Mouse (Mus musculus) mouse trophoblast stem cell (cell line): ENCODE results near the gene Parn.

ENCODE experiments used
- in situ Hi-C, 2 experiments: fragments of 300-500 bp; cut with MseI, MboI; formaldehyde crosslinking; loops; 2 replicates in 1 of 2; 3 replicates in 1 of 2; pipeline ENCODE4 v1.15.1; 2025

Parn gene

DNA sequence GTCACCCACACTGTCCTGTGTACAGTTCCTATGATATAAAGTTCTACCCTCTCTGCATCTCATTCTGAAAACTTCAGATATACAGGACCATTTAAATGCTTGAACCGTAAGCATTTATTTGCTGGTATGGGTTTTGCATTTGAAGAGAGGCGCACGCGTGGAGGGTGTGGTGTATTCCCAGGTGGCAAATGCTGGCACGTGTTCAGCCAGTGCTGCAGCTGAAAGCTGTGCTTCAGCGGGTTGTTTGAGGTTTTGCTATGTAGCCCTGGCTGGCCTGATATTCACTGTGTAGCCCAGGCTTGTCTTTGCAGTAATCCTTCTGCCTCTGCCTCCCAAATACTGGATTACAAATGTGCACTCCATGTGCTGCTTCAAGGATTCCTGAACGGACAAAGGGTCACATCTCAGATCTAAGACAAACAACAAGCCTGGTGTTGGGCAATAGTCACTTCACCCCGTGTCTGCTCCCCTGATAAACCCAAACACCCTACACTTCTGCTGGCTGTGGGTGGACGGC is 111.0 kb downstream of the Parn start:
- in situ Hi-C loops = no loop called here

DNA sequence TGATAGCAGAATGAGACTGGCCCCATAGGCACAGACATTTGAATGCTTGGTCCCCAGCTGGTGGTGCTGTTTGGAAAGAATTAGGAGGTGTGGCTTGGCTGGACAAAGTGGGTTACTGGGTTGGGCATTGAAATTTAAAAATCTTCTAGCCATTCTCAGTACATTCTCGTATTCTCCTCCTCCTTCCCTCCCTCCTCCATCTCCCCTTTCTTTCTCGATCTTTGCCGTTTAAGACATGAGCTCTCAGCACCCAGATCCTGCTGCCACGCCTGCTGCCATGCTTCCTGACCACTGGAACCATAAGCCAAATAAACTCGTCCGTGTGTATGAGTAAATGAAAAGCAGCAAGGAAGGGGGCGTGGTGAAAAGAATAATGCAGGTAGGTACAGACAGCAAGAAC is 111.5 kb downstream of the Parn start:
- in situ Hi-C loops = no loop called here

DNA sequence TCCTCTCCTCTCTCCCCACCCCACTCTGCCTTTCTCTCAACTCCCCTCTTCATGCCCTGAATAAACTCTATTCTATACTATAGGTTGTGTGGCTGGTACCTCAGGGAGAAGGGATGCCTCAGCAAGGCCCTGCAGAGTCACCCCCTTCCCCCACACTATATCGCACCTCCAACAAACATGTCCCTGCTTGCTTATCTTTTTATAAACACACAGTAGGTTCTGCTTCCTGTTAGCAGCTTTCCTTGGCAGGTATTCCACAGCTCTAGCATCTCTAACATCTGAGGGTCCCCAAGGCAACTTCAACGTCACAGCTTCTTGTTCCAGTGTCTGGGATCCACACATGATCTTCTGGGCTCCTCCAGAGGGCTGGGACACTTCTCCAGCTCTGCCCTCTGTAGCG is 117.3 kb downstream of the Parn start:
- in situ Hi-C loops = no loop called here

DNA sequence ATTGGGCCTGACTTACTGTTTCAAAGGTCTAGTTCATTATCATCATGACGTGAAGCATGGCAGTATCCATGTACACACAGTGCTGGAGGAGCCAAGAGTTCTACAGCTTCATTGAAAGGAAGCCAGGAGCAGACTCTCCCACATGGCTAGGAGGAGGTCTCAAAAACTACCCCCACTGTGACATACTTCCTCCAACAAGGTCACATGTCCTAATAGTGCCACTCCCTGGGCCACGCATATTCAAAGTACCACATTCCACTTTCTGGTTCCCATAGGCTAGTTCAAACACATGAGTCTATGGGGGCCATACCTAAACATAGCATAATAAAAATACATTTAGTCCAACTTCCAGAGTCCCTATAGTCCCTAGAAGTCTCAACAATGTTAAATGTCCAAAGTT is 118.0 kb downstream of the Parn start:
- in situ Hi-C loops = no loop called here

DNA sequence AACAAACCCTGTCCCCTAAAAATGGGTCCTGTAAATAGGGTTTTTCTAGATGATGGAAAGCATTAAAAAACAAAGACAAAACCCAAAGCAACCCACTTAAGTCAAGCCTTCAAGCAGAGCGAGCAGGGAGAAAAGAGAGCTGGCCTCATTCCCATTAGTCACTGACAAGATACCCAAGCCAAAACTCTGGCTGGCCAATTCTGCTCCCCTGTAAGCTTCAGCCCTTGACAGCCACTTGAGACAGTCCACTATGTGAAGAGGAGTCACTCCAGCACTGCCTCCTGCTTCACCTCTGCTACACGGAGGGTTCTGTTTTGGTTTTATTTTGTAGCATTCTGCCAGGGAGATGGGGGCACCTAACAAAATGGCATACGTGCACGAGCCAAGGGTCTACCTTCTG is 126.2 kb downstream of the Parn start:
- in situ Hi-C loops = no loop called here

DNA sequence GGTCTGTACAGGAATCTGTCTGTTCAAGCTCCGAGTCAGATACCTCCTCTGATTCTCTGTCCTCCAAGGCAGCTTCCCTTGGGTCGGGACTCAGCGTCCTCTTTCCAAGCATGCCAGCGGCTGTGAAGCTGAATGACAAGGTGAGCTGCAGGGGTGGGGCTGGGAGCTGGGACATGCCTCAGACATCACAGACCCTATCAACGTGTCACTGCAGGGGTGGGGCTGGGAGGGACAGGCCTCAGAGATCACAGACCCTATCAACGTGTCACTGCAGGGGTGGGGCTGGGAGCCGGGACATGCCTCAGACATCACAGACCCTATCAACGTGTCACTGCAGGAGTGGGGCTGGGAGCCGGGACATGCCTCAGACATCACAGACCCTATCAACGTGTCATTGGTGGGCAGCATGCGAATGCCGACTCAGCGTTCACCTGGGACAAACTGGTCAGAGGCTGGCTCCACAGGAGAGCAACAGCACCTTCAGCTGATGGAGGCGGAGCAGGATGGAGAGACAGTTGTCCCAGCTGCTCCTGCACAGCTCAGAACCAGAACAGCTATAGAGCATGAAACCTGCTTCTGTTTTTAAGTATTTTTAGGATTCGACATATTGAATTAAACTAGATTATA is 126.7 kb downstream of the Parn start:
- in situ Hi-C loops = no loop called here

DNA sequence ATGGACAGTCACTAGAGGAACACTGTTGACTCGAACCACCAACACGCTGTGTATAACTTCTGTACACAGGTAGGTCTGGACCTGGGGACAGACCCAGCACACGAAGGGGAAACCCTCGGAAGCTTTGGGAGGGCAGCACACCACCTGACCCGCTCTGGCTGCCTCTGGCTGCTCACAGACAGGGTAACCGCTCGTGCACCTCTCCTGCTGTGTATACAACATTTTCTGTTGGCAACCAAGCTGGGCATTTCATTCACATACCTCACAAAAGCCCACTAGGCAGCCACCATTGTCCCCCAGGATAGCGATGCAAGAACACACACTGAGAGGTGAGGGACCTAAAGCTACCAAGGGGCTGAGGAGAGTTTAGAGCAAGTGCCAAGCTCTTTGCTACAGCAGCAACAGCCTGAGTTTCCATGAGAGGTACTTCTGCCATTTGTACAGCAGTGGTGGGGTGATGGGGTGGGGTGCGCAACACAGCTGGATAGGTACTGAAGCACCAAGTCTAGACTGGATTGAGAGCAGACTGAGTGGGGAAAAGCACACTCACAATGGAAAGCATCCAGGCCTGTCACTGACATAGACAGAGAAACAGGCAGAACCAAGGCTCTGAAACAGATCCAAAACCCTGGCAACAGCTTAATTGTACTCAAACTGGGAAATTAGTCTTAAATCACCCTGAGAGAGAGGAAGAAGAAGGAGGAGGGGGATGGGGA is 128.9 kb downstream of the Parn start:
- in situ Hi-C loops = no loop called here

DNA sequence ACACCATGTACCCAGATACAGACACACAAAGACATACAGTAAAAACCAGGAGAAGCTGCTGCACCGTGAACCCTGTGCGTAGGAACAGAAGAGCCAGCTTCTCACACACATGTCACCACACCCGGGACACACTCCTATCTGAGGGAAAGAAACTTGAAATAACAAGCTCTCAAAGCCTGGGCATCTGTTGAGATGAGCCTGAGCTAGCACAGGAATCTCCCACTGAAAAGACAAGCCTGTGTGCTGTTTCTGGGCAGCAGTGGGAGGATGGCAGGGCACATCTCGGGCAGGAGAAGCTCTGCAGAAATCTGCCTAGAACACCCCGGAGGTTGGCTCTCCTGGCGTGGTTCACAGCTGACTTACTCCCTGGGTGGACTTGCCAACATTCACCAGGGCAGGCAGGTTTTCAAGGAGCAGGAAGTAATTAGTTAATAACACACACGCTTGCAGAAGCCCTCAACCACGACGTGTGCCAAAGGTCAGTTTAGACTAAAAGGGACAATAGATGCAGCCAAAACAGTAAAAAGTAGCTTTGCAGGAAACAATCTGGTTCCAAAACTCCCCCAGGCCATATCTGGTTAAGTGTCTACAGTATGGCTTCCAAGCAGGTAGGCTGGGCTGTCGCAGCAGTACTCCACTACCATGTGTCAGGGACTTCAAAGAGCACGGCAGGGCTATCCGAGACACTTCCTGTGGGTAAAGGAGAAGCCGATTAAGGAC is 129.6 kb downstream of the Parn start:
- in situ Hi-C loops = no loop called here

DNA sequence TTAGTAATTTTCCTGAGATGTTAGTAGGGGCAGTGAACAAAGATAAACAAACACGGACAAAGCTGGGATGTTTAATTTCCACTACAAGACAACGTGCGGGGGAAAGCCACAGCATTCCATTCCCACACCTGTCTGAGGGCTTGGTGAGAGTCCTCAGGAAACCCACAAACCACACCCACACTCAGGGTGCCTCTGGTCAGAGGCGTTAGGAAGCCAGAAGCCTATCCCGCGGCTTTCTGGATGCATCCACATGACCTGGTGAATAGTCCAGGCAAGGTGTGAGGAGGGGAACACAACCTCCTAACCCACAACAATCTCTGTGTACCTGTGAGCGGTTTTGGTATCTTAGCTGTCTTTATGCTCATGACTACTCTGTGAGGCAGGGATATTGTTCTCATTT is 131.6 kb downstream of the Parn start:
- in situ Hi-C loops = no loop called here

DNA sequence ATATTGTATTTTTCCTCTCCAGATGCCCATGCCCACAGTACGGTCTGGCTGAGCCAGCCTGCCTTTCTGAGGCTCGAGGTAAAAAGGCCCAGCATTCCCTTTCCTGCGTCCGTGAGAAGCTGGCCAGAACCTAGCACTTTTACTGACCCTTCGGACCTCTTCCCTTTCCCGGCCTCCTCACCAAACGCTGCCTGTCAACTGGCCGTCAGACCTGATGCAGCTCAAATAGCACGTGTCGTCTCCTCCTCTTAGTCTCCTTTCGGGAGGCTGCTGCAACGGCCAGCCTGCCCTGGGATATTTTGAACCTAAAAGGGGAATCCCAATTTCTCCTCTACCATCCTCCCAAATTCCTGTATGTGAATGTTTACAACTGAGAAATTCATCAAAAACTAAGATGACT is 132.1 kb downstream of the Parn start:
- in situ Hi-C loops = no loop called here

DNA sequence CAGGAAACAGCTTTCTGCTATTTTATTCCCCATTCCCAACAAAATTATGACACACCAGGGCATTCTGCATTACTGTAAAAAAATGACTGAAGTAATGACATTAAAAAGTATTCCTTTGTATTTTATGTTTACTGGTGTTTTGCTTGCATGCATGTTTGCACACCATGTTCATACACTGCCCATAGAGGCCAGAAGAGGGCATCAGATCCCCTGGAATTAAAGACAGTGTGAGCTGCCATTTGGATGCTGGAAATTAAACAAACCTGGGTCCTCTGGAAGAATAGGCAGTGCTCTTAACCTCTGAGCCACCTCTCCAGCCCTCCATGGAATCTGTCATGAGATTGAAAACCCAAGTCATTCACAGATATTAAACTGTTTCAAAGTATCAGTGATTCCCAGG is 135.1 kb downstream of the Parn start:
- in situ Hi-C loops = no loop called here

DNA sequence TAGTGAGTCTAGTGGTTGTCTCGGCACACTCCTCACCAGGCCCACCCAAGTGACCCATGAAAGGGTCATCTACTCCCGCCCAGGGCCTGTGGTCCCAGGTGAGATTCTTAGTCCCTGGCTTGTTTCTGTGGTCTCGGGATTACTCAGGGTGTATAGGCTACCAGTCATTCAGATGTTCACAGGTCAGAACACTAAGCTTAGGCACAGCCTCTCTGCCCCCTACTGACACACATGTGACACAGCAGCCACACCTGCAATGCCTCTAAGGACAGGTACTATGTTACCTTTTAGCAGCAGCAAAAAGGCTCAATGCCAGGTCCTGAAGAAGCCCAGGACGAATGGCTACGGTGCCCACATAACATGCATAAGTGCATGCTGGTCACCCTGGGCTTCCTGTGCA is 136.7 kb downstream of the Parn start:
- in situ Hi-C loops = no loop called here

DNA sequence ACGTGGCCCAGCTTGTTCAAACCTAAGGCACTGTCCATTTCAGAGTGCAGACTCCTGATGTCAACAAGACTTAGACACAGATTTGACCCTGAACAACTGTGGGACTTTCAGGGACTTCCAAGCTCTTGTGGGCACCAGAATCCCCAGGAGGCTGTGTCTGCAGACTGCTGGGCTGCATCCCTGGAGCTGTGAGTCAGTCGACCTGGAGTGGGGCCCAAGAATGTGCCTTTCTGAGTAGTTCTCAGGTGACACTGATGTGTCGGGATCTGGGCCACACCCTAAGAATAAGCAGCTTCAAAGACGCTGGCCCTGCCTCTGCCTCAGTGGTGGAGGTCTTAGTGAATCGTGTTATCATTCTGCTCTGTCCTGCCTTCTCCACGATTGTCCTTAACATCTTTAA is 146.6 kb downstream of the Parn start:
- in situ Hi-C loops = no loop called here

DNA sequence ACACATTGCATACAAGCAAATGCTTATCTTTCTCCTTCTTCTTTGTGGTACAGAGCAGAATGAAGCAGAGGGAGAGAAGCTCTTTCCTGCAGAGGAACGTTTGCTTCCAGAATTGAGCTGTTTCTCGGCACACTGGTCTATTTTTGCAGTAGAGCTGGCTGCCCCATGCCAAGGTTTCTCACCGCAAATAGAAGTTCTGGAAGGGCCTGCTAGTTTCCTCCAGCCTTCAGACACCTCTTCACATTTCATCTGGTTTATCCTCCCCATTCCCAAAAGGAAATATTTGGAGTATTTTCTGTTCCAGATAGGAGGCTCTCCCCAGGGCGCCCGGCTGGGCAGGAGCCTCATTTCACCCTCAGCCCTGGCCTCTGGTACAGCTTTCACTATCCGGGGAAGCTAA is 147.7 kb downstream of the Parn start:
- in situ Hi-C loops = no loop called here

DNA sequence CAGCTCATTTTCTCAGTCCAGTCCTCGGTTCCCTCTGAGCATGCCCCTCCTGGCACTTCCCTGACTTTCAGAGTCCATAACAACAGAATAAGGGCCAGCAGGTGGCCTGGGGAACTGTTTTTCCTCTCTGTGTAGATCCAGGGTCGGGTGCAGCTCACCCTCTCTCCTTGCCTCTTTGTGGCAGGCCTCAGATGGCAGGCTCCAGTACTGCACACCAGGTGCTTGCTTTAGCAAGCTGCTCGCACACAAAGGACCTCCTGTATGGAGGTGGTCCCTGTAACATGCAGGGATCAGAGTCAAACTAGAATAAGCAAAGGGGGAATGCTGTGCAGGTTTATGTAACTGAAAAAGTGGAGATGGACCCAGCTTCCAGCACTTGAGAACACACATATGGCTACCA is 151.8 kb downstream of the Parn start:
- in situ Hi-C loops = no loop called here

DNA sequence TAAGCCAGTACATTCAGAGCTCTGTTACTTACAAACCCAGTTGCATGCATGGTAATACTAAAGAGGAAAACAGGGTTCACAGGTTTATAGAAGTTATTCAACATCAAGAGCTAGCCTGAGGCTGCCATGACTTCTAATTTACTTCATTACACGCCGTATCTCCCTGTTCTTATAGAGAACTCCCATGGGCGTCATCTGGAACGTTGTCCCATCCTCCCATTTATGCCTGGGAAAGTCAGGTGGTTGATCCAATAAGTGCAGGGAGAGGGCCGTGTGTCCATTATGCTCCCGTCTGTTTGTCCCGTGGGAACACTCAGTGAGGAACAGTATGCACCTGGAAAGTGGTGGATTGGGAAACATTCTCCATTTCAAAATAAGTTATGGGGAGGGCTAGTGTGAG is 152.4 kb downstream of the Parn start:
- in situ Hi-C loops = no loop called here

DNA sequence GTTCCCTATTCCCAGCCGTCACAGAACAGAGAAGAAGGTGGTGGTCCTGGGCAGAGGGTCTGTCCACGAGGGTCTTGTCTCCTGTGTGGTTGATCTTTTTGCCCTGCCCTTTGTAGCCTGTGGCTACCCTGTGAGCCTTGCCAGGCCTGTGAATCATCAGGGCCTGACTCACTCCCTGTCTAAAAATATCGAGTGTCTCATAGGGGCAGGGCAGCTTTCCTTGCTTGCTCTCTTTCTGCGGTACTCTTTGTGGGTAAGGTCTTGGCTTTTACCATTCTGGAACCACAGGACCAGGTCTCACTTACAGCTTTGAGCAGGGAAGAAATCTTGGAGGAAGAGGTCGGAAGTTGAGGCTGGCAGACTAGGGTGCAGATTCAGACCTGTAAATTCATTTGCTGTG is 162.9 kb downstream of the Parn start:
- in situ Hi-C loops = no loop called here

DNA sequence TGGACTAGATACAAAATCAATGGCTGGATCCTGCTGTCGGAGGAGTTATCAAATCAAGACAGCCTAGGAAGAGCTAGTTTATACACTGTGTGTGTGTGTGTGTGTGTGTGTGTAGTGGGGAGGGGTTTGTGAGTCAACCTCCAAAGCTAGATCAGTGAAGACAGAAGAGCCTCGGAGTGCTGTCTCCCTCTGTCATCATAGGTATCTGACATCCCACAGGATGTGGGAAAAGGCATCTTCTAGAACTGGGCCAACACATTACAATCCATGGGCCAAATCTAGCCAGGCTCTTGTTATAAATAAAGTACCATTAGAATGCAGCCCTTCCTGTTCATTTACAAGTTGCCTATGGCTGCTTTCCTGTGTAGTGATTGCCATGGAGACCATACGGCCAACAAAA is 163.5 kb downstream of the Parn start:
- in situ Hi-C loops = no loop called here

DNA sequence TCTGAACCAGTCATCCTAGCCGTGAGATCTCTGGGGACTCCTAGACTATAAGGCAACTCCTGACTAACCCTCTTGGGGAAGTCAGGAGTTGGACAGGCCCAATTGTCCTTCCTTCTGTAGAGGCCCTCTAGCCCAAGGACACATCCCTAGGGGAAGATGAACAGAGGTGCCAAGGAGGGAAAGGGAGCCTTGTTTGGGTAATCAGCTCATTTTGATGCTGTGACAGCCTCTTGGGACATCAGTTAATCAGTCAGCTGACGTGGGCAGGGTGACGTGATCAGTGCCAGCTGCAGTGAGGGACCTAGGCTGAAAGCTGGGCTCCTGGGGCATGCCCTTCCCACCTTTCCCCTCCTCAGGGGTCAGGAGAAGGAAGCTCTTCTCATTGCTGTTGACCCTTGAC is 169.0 kb downstream of the Parn start:
- in situ Hi-C loops = no loop called here

DNA sequence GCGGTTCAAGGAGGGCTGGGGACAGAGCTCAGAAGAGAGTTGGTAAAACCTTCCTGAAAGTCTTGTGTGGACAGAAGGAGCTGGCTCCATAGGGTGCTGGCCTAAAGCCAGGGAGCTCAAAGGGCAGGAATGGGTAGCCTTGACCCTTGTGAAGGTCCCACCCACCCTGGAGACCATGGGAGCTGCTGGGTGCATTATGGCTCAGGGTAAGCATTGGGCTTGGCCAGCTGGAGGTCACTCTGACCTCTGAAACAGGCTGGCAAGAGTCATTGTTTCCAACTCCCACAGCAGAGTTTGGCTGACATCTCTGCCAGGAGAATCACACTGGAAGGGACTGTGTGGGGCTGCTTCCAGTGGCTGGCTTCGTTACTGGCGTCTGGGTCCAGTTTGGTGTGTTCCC is 174.0 kb downstream of the Parn start:
- in situ Hi-C loops = no loop called here

DNA sequence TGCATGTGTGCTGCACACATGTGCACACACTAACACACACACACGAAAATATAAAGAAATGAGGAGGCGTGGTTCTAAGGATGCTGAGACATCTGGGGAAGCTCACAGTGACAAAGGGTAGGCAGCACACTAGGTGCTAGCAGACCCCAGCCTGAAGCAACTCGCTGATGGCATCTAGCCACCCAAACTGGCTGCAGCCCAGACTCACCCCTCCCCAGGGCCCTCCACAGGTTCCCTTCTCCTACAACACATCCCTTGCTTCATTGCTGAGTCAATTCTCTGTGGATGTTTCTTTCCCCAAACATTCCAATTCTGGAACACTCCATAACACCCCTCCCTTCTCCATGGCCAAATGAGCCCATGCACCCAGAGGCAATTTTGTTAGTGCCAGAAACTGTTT is 175.0 kb downstream of the Parn start:
- in situ Hi-C loops = no loop called here

DNA sequence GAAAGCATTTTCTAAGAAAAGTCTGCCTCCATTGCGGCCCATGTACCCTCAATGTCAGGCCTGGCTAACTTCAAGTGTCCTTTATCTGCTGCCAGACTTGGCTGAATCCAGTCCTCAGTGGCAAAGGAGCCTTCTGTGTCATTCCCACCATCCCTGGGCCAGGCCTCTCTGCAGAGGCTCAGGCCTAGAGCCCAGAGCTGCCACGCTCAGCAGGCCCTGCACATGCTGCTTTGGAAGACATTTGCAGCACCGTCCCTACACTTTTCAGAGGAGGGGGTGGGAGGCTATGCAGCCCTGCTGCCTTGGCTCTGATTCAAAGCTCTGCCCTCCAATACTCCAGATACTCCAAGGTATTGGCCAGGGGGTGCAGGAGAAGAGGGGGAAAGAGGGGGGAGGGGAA is 176.2 kb downstream of the Parn start:
- in situ Hi-C loops = no loop called here
